Mouse (Mus musculus) small intestine, adult 2 months (tissue): ENCODE data around the gene Mak.

Experiments used
- CTCF ChIP-seq: fragments of 200-500 bp; IDR thresholded peaks from 2 replicates; pipeline ENCODE4 v1.5.1; 2012; ENCODE audit warnings: low read depth, mild to moderate bottlenecking, control low read depth, inconsistent platforms, low read length, moderate library complexity, mixed read lengths; ENCODE audit not compliant: insufficient replicate concordance, insufficient read length; ENCODE audit errors: extremely low read depth
- POLR2A ChIP-seq: fragments of 200-500 bp; IDR thresholded peaks from 2 replicates; pipeline ENCODE4 v1.6.1; 2012; ENCODE audit warnings: low read depth, mild to moderate bottlenecking, control low read depth, inconsistent platforms, low read length, moderate library complexity

DNA sequence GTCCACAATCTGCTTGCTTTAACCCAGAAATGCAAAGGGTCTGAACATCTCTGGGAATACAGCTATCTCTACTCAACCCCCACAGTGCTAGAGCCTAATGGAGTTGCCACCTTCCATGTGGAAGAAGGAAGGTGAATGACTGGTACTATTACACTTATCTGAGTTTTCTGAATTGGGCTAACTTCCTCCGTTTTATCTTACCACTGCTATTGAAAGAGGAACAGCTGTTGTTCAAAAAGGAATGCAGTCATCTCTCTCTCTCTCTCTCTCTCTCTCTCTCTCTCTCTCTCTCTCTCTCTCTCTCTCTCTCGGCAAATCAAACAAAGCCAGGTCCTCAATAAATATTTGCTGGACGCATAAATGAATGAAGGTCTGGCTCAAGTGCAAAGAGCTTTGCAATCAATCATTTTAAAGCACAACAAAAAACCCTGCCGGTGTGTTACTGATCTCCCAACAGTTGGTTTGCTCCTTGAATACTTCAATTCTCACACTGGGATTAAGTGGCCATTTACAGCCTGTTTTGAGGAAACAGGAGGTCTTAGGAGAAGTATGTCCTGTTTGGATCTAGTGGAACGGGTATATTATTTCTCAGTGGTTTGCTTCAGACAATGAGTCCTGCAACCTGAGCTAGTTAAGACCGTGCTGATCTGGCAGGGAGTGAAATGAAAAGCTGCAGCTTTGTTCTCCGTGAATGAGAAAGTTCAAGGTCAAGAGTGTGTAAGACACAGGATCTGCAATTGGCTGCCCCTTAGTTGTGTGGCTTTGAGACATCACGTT lies 84.8 kb downstream of the Mak start:
- no peak for TF ChIP-seq CTCF
- TF ChIP-seq POLR2A: no peak
